ENCODE assay signal across 8 mouse cellular contexts in genomic region chr7:84749434-84750301, GRCm38 (mm10). TPM values are rescaled to one million over a fixed set of nuclear protein-coding genes. Genes with fewer than 3 reads are reported as not detected.
A peak's percentile ranks its signal among the peaks of the same experiment; 100 is the strongest.
DNase-seq lines count a peak whose midpoint lies in the region; ATAC-seq and TF ChIP-seq lines count a peak whose summit lies in the region.

No protein-coding gene starts in this region.

- H3K27ac ChIP-seq in bone marrow macrophage, adult 2 months (ENCODE audit: insufficient read depth, low read depth, low read length) = no peak overlapping the region
- H3K27ac ChIP-seq in embryonic facial prominence, embryonic 15.5 days (replicated peaks) = no peak overlapping the region
- no peak overlapping the region for H3K27ac ChIP-seq in limb, embryonic 12.5 days
- peak overlapping the region; percentile 74 for H3K27ac ChIP-seq in midbrain, embryonic 15.5 days
- no peak overlapping the region for H3K27ac ChIP-seq in stomach, embryonic 14.5 days (ENCODE audit: low read length)

- H3K27me3 ChIP-seq in C2C12 (ENCODE audit: control insufficient read depth, insufficient read depth, insufficient read length) = no peaks in the 10 kb centered on the region
- no peaks in the 10 kb centered on the region for H3K27me3 ChIP-seq in embryonic facial prominence, embryonic 15.5 days
- no peaks in the 10 kb centered on the region for H3K27me3 ChIP-seq in limb, embryonic 12.5 days
- H3K27me3 ChIP-seq in midbrain, embryonic 15.5 days (replicated peaks) = no peaks in the 10 kb centered on the region
- no peaks in the 10 kb centered on the region for H3K27me3 ChIP-seq in stomach, embryonic 14.5 days (ENCODE audit: control insufficient read depth, insufficient read depth, low read length)

- no peaks in the 10 kb centered on the region for H3K36me3 ChIP-seq in C2C12 (ENCODE audit: control insufficient read depth, insufficient read depth)
- H3K36me3 ChIP-seq in embryonic facial prominence, embryonic 15.5 days = no peaks in the 10 kb centered on the region
- H3K36me3 ChIP-seq in limb, embryonic 12.5 days = no peaks in the 10 kb centered on the region
- H3K36me3 ChIP-seq in midbrain, embryonic 15.5 days (replicated peaks) = no peaks in the 10 kb centered on the region
- no peaks in the 10 kb centered on the region for H3K36me3 ChIP-seq in stomach, embryonic 14.5 days (ENCODE audit: control insufficient read depth, insufficient read depth, low read length)

- H3K79me3 ChIP-seq in C2C12 (ENCODE audit: low read depth) = no peaks in the 10 kb centered on the region

- H3K9ac ChIP-seq in embryonic facial prominence, embryonic 15.5 days = no peak overlapping the region
- 0 out of 2 replicates have a peak overlapping the region, but pooled peaks have one; percentile 34 for H3K9ac ChIP-seq in limb, embryonic 12.5 days (replicated peaks)
- peak overlapping the region; percentile 56 for H3K9ac ChIP-seq in midbrain, embryonic 15.5 days
- H3K9ac ChIP-seq in stomach, embryonic 14.5 days (replicated peaks; ENCODE audit: low read depth, low read length) = 0 out of 2 replicates have a peak overlapping the region, but pooled peaks have one; percentile 18

- 1% methylated on average over 21 of the region's 21 CpGs for WGBS in embryonic facial prominence, embryonic 15.5 days
- WGBS in limb, embryonic 12.5 days = 5% methylated on average over 21 of the region's 21 CpGs
- WGBS in midbrain, embryonic 15.5 days = 3% methylated on average over 21 of the region's 21 CpGs
- 1% methylated on average over 21 of the region's 21 CpGs for WGBS in stomach, embryonic 14.5 days

- H3K79me2 ChIP-seq in C2C12 (ENCODE audit: control insufficient read depth, insufficient read depth) = no peaks in the 10 kb centered on the region

- peak overlapping the region; percentile 60 for H3K4me2 ChIP-seq in embryonic facial prominence, embryonic 15.5 days (replicated peaks)
- H3K4me2 ChIP-seq in limb, embryonic 12.5 days = peak overlapping the region; percentile 61
- peak overlapping the region; percentile 65 for H3K4me2 ChIP-seq in midbrain, embryonic 15.5 days
- H3K4me2 ChIP-seq in stomach, embryonic 14.5 days (replicated peaks; ENCODE audit: low read depth, low read length) = peak overlapping the region; percentile 64

- ATAC-seq in embryonic facial prominence, embryonic 15.5 days (ENCODE audit: insufficient number of reproducible peaks, low FRiP score, low TSS enrichment, low read depth) = no peak
- no peak; the same call in 1 of the 2 replicates for ATAC-seq in limb, embryonic 12.5 days (ENCODE audit: insufficient number of reproducible peaks, insufficient read depth, low FRiP score, low TSS enrichment, low read depth)
- peak; percentile 89 for ATAC-seq in midbrain, embryonic 15.5 days (replicated peaks)
- ATAC-seq in stomach, embryonic 14.5 days (ENCODE audit: insufficient number of reproducible peaks, insufficient read depth, low FRiP score, low read depth) = peak; percentile 65; the same call in 1 of the 2 replicates

- DNase-seq in heart, adult 8-10 months (ENCODE audit: low spot score) = peak; percentile 58
- DNase-seq in kidney, adult 8-10 months = peak; percentile 67 to 78

- H3K9me3 ChIP-seq in embryonic facial prominence, embryonic 15.5 days (replicated peaks) = no peaks in the 10 kb centered on the region
- H3K9me3 ChIP-seq in limb, embryonic 12.5 days = no peaks in the 10 kb centered on the region
- no peaks in the 10 kb centered on the region for H3K9me3 ChIP-seq in midbrain, embryonic 15.5 days
- H3K9me3 ChIP-seq in stomach, embryonic 14.5 days (ENCODE audit: control insufficient read depth, low read depth, low read length) = no peaks in the 10 kb centered on the region

- no peak overlapping the region for H3K4me3 ChIP-seq in C2C12 (ENCODE audit: insufficient read depth, poor library complexity, severe bottlenecking)
- peak overlapping the region; percentile 49 for H3K4me3 ChIP-seq in bone marrow macrophage, adult 2 months (ENCODE audit: insufficient read depth, low read length)
- H3K4me3 ChIP-seq in embryonic facial prominence, embryonic 15.5 days (replicated peaks) = peak overlapping the region; percentile 47
- peak overlapping the region; percentile 39 for H3K4me3 ChIP-seq in limb, embryonic 12.5 days (replicated peaks)
- peak overlapping the region; percentile 48 for H3K4me3 ChIP-seq in midbrain, embryonic 15.5 days
- peak overlapping the region; percentile 32 for H3K4me3 ChIP-seq in stomach, embryonic 14.5 days (ENCODE audit: low read depth, low read length)

- no peaks in the 10 kb centered on the region for H3K4me1 ChIP-seq in bone marrow macrophage, adult 2 months (ENCODE audit: control insufficient read depth, insufficient read depth, low read length)
- peaks cover 6% of the 10 kb centered on the region for H3K4me1 ChIP-seq in embryonic facial prominence, embryonic 15.5 days
- H3K4me1 ChIP-seq in limb, embryonic 12.5 days (replicated peaks) = no peaks in the 10 kb centered on the region
- H3K4me1 ChIP-seq in midbrain, embryonic 15.5 days = peaks cover 6% of the 10 kb centered on the region
- no peaks in the 10 kb centered on the region; the same call in 1 of the 2 replicates for H3K4me1 ChIP-seq in stomach, embryonic 14.5 days (ENCODE audit: control insufficient read depth, insufficient read depth, low read length)

- TF ChIP-seq CTCF in C2C12 (IDR thresholded peaks at IDR 0.05; ENCODE audit: control insufficient read depth, insufficient read depth, insufficient read length) = no peak
- peak; percentile 65 for TF ChIP-seq CTCF in bone marrow macrophage, adult 2 months (IDR thresholded peaks at IDR 0.05; ENCODE audit: low read depth, low read length)

- H3ac ChIP-seq in C2C12 (ENCODE audit: control insufficient read depth, insufficient read length, low read depth) = peak overlapping the region; percentile 18

- TF ChIP-seq POLR2A in bone marrow macrophage, adult 2 months (IDR thresholded peaks at IDR 0.05; ENCODE audit: borderline replicate concordance, low read depth, low read length) = no peak

TF ChIP-seq in C2C12, 6 proteins besides CTCF, POLR2A, EP300 and RAD21:
- TF ChIP-seq MYOD1 (IDR thresholded peaks at IDR 0.05; ENCODE audit: control insufficient read depth, insufficient read length, low read depth) (no peak), FOSL1 (IDR thresholded peaks at IDR 0.05; ENCODE audit: insufficient read depth, low read length, poor library complexity, severe bottlenecking) (no peak), USF1 (IDR thresholded peaks at IDR 0.05; ENCODE audit: low read depth) (no peak)

RNA-seq across cellular contexts. Expression of gene Zfand6, which starts 59.9 kb away (rescaled TPM):
- 20.0 TPM for polyA plus RNA-seq in C2C12 (2012; fragmentation: generic; extraction: Trizol)
- polyA plus RNA-seq in bone marrow macrophage, adult 2 months (2012; ENCODE audit: insufficient read depth, insufficient read length, missing spikeins) = 195 and 199 TPM in 2 replicates
- polyA plus RNA-seq in embryonic facial prominence, embryonic 15.5 days (2015; fragmentation: Nextera tagmentation; extraction: Ambion mirVana) = 157 and 158 TPM in 2 replicates
- total RNA-seq in heart, adult 8-10 months (2022) = 100 to 1,000 TPM in 1 of 4 experiments, 10 to 100 TPM in 3; 82.5 to 102 (median 85.4) TPM
- 192 and 199 TPM in 2 replicates for polyA plus RNA-seq in limb, embryonic 12.5 days (2016; fragmentation: Nextera tagmentation; extraction: Ambion mirVana)
- 171 and 178 TPM in 2 replicates for polyA plus RNA-seq in midbrain, embryonic 15.5 days (2015; fragmentation: Nextera tagmentation; extraction: Ambion mirVana)
- polyA plus RNA-seq in stomach, embryonic 14.5 days (2014; fragmentation: Nextera tagmentation; extraction: Ambion mirVana) = 182 and 183 TPM in 2 replicates

Comparison
In these comparisons a context has a peak if more than half of its experiments do, and no peak if none do; other contexts are left out.
1. ATAC-seq: peak in midbrain, embryonic 15.5 days (single experiment) and stomach, embryonic 14.5 days (single experiment); none in embryonic facial prominence, embryonic 15.5 days (single experiment) and limb, embryonic 12.5 days (single experiment).
2. Peak in every context shown above with its lines, with median percentiles within 50 percentile points of each other: H3K4me2 ChIP-seq.